Mouse (Mus musculus) midbrain, postnatal 0 days (tissue): ENCODE results near the gene Chrna1. TPM values are rescaled to one million over a fixed set of nuclear protein-coding genes. Genes with fewer than 3 reads are reported as not detected.

Experiments
- ATAC-seq: fragments of 200-750 bp; cut with Nextera tagmentation; 2 replicates; pipeline ENCODE4 v1.8.0; 2017; ENCODE audit warnings: moderate number of reproducible peaks, mild to moderate bottlenecking, moderate TSS enrichment, moderate library complexity; ENCODE audit not compliant: low FRiP score
- DNase-seq: peaks from one replicate; pipeline ENCODE4 v3.0.0-alpha.2; 2015; ENCODE audit warnings: low spot score
- H3K27ac ChIP-seq: fragments of 300-500 bp; sonication (generic); 2 replicates; pipeline ENCODE4 v1.5.1; 2014; ENCODE audit warnings: low read depth, mild to moderate bottlenecking, low read length, mixed read lengths
- H3K27me3 ChIP-seq: fragments of 300-500 bp; sonication (generic); 2 replicates; pipeline ENCODE4 v1.6.1; 2014; ENCODE audit warnings: low read length, control low read depth, mixed read lengths; ENCODE audit not compliant: insufficient read depth
- H3K36me3 ChIP-seq: fragments of 300-500 bp; sonication (generic); 2 replicates; pipeline ENCODE4 v1.6.1; 2014; ENCODE audit warnings: low read length, control low read depth, mixed read lengths; ENCODE audit not compliant: insufficient read depth
- H3K4me1 ChIP-seq: fragments of 300-500 bp; sonication (generic); 2 replicates; pipeline ENCODE4 v1.6.1; 2014; ENCODE audit warnings: mild to moderate bottlenecking, control low read depth, antibody characterized with exemption, low read length, mixed read lengths; ENCODE audit not compliant: insufficient read depth
- H3K4me2 ChIP-seq: fragments of 300-500 bp; sonication (generic); 2 replicates; pipeline ENCODE4 v1.6.1; 2014; ENCODE audit warnings: low read depth, mild to moderate bottlenecking, low read length, mixed read lengths; ENCODE audit not compliant: poor library complexity, severe bottlenecking
- H3K4me3 ChIP-seq: fragments of 300-500 bp; sonication (generic); 2 replicates; pipeline ENCODE4 v1.5.1; 2014; ENCODE audit warnings: low read depth, mild to moderate bottlenecking, low read length, moderate library complexity
- H3K9ac ChIP-seq: fragments of 300-500 bp; sonication (generic); replicated peaks from 2 replicates; pipeline ENCODE4 v1.6.1; 2014; ENCODE audit warnings: mild to moderate bottlenecking, low read length, moderate library complexity, mixed read lengths; ENCODE audit not compliant: poor library complexity, severe bottlenecking
- H3K9me3 ChIP-seq: fragments of 300-500 bp; sonication (generic); 2 replicates; pipeline ENCODE4 v1.6.1; 2016; ENCODE audit warnings: low read length, control low read depth
- CTCF ChIP-seq: IDR thresholded peaks from 2 replicates; pipeline ENCODE4 v1.5.1; 2016; ENCODE audit warnings: antibody characterized with exemption, mild to moderate bottlenecking
- WGBS: fragments of 180-500 bp; shearing (Covaris S2); extraction: QIAGEN DNeasy Blood & Tissue Kit; methylation state at CpG from one replicate; pipeline ENCODE4 v1.1.7; 2014; 5-methylcytosine and 5-hydroxymethylcytosine counted together
- polyA plus RNA-seq: library from polyadenylated mRNA; unstranded; fragments of >200 nt; fragmentation: Nextera tagmentation; extraction: Ambion mirVana; gene quantifications from 2 replicates; pipeline ENCODE4 v1.2.1, GENCODE M21; 2015
- total RNA-seq: library from RNA; depleted of rRNA; stranded (reverse); fragments of >200 nt; gene quantifications from 2 replicates; pipeline ENCODE4 v1.2.3, GENCODE M21; 2014

Chrna1 gene
- total and polyA plus RNA-seq, 2 experiments from 2014 or later = 0.22 to 0.31 TPM

DNA sequence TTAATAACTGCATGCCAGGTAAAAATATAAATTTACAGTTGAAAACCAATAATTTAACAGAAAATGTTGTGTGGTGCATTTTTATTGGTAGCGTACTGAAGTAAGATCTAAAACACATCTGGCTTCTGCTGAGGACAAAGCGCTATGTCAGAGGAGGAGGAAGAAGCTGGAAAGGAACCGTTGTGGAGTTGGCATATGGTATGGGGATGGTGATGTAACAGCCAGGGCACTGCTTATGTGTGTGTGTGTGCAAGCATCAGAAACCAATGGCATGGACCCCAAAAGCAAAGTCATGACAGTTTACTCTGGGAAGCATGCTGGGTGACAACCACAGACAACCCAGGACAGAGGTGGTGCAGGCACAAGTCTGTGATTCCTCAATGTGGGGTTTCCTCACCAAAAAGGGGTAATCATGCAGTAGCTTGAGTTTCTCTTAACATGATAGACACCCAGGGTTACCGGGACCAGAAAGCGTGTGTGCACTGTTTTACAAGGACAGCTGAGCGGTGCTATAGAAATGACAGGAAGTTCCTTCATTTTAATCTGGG lies 32.3 kb upstream of the Chrna1 start:
- H3K9me3 ChIP-seq = no peaks in the 10 kb centered on the region
- no peaks in the 10 kb centered on the region for H3K27me3 ChIP-seq
- H3K4me1 ChIP-seq = no peaks in the 10 kb centered on the region
- DNase-seq (no peak), ATAC-seq (no peak)
- 96% methylated on average over 6 of the region's 6 CpGs for whole genome bisulfite sequencing
- H3K27ac ChIP-seq = no peak overlapping the region
- TF ChIP-seq CTCF = no peak
- no peak overlapping the region for H3K4me3 ChIP-seq
- no peak overlapping the region for H3K4me2 ChIP-seq
- no peak overlapping the region for H3K9ac ChIP-seq
- H3K36me3 ChIP-seq = peaks cover 32% of the 10 kb centered on the region

DNA sequence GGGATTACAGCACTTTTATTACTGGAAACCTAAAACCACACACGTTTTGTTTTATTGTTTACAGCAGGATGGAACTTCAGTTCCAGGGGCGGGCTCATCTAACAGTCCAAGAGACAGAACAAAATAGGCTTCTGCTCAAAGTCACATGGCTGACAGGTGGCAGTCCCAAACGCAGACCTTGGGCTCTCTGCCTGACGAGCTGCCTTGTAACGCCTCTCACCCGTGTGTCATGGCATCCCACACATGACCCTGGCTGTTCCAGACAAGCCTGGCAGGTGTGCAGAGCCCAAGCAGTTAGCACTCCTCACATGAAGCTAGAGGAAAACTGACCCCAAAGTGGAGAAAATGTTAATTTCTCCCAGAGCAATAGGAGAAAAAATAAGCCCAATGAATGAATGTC lies 31.7 kb upstream of the Chrna1 start:
- Histone ChIP-seq H3K36me3 (peaks cover 30% of the 10 kb centered on the region), H3K4me2 (no peak overlapping the region), H3K4me3 (no peak overlapping the region), H3K9me3 (no peaks in the 10 kb centered on the region), H3K27me3 (no peaks in the 10 kb centered on the region), H3K9ac (no peak overlapping the region), H3K4me1 (no peaks in the 10 kb centered on the region), H3K27ac (no peak overlapping the region)
- DNase-seq (no peak), ATAC-seq (no peak)
- no peak for TF ChIP-seq CTCF
- WGBS = 89% methylated on average over 6 of the region's 6 CpGs

DNA sequence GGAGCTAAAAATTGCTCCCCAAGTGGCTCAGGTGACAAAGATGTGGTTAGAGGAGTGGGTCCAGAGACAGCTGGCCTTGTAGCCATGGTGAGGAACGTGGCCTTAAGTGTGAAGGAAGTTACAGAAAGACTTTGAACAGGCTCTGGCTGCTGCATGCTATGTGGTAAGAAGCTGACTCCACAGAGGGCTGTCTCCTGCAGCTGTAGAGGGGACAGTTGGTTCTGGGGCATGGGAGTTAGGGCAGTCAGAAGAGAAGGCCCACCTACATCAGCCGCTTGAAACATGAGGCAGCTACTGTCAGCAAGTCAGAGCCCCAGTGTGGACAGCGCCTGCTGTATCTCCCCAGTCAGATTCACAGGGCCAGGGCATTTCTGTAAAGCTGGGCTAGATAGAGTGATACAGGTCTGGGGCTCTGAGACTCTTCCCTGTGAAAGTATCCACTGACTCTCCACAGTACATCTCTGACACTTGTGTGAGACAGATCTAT lies 29.6 kb upstream of the Chrna1 start:
- no peak for ATAC-seq
- WGBS = 95% methylated on average over 3 of the region's 3 CpGs

DNA sequence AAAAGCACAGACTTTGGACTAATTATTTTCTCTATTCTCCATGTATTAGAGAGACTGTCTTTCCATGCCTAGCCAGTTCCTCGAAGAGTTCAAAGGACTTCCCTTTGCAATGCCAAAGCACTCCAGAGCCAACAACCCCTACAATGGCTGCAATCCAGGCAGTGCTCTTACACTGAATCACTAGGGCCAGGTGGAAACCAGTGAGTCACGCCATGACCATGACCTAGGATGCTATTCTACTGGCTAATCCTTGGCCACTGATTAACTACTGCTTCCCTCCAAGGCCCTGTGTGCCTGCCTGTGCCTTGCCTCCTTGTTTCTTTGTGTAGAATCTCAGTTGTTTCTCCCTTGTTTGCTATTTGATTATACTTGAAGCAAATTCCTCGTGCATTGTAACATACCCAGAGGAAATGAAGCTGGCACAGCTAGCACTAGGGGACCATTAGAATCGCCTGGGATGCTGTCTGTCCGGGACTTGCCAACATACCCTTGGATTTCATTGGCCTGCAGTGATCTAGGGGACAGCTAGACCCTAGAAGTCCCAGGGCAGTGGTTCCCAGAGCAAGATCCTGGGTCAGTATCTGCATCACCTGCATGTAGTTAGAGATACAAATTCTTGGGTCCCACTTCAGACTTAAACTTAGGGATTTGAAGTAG lies 29.1 kb upstream of the Chrna1 start:
- no peak overlapping the region for H3K4me3 ChIP-seq
- WGBS = 76% methylated on average over 5 of the region's 5 CpGs
- no peaks in the 10 kb centered on the region for H3K27me3 ChIP-seq
- H3K27ac ChIP-seq = no peak overlapping the region
- H3K36me3 ChIP-seq = peaks cover 18% of the 10 kb centered on the region; the same call in 1 of the 2 replicates
- no peak for TF ChIP-seq CTCF
- H3K4me1 ChIP-seq = peaks cover 10% of the 10 kb centered on the region
- no peak for DNase-seq
- H3K4me2 ChIP-seq = no peak overlapping the region
- no peak overlapping the region for H3K9ac ChIP-seq
- no peaks in the 10 kb centered on the region for H3K9me3 ChIP-seq
- ATAC-seq = no peak

More for the DNA sequence above, 29.6 kb upstream of the Chrna1 start:
- no peaks in the 10 kb centered on the region for H3K27me3 ChIP-seq
- no peak for TF ChIP-seq CTCF
- H3K27ac ChIP-seq = no peak overlapping the region
- H3K4me1 ChIP-seq = peaks cover 4% of the 10 kb centered on the region; the same call in 1 of the 2 replicates
- no peak overlapping the region for H3K4me3 ChIP-seq
- no peak overlapping the region for H3K4me2 ChIP-seq
- DNase-seq = no peak
- no peak overlapping the region for H3K9ac ChIP-seq
- H3K36me3 ChIP-seq = peaks cover 23% of the 10 kb centered on the region
- no peaks in the 10 kb centered on the region for H3K9me3 ChIP-seq

DNA sequence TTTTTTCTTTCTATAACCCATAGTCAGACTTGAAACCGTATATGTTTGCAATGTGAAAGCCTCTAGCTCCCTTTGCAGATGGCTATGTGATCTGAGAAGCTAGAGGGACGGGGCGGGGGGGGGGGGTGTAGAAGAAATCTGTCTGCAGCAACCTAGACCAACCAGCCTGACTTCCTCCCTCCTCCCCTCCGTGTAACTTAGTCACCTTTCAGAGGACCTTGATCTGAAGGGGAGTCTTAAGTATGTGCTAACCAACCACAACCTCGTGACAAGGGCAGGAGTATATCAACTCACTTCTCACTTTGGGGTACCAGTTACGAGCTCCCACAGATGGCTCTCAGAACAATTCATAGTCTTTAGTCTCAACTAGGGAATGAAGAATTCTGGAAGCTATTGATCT lies 28.3 kb upstream of the Chrna1 start:
- no peak for ATAC-seq
- H3K27me3 ChIP-seq = no peaks in the 10 kb centered on the region
- no peak overlapping the region for H3K27ac ChIP-seq
- peaks cover 11% of the 10 kb centered on the region for H3K4me1 ChIP-seq
- no peak overlapping the region for H3K4me3 ChIP-seq
- no peak overlapping the region for H3K9ac ChIP-seq
- peaks cover 15% of the 10 kb centered on the region; the same call in 1 of the 2 replicates for H3K36me3 ChIP-seq
- 93% methylated on average over 6 of the region's 6 CpGs for WGBS
- DNase-seq = no peak
- no peak for TF ChIP-seq CTCF
- no peak overlapping the region for H3K4me2 ChIP-seq
- no peaks in the 10 kb centered on the region for H3K9me3 ChIP-seq

DNA sequence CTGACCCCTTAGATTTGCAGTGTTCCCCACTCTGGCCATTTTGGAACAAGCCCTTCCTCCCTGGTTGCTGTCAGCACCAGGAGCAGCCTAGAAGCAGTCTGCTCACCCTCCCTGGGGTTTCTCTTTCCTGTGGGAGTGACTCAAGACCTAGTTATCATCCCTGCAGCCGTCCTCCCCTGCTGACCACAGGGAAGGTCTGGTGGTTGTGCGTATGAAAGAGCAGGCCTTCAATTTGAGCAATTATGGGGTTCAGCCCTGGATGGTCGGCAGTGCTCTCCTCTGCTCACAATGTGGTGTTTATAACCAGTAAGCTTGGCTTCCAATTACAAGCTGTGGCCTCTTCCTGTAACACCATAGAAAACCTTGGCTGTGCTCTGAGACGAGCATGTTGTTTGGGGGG lies 27.5 kb upstream of the Chrna1 start:
- Histone ChIP-seq H3K27me3 (no peaks in the 10 kb centered on the region), H3K9ac (no peak overlapping the region), H3K27ac (no peak overlapping the region), H3K4me2 (no peak overlapping the region), H3K36me3 (peaks cover 13% of the 10 kb centered on the region; the same call in 1 of the 2 replicates), H3K4me3 (no peak overlapping the region), H3K9me3 (no peaks in the 10 kb centered on the region), H3K4me1 (peaks cover 11% of the 10 kb centered on the region)
- no peak for ATAC-seq
- no peak for TF ChIP-seq CTCF
- no peak for DNase-seq
- WGBS = 60% methylated on average over 4 of the region's 4 CpGs
